Mouse (Mus musculus) bone marrow macrophage, adult 2 months (primary cell): ENCODE data around the gene Slc5a11.

ENCODE experiments used
- CTCF ChIP-seq: IDR thresholded peaks from 2 replicates; pipeline ENCODE4 v1.5.1; 2012; ENCODE audit warnings: low read depth, mild to moderate bottlenecking, low read length, moderate library complexity
- POLR2A ChIP-seq: IDR thresholded peaks from 2 replicates; pipeline ENCODE4 v1.6.1; 2012; ENCODE audit warnings: mild to moderate bottlenecking, low read depth, low read length, borderline replicate concordance

DNA sequence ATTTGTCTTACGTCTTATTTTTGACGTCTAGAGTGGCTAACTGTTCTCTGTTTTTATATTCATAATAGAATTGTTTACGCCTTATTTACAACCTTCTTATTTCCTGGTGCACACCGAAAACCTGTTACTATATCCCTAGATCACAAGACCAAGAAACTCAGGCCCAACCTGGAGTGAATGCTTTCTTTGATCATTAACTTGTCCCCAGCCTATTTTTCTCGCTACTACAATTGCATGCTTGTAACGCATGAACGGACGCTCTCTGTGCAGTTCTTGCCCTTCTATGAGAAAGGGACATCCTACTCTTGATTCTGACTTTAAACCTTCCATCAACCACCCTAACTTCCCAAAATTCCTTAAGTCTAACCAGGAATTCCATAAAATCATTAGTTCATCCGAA, 9.5 kb downstream of the Slc5a11 start:
- TF ChIP-seq CTCF: no peak
- TF ChIP-seq POLR2A: no peak
